Mouse (Mus musculus) monocyte, adult 2 months (primary cell): ENCODE data around the gene Dop1a.
"Not testable (repeated sequence)": the region's sequence is repeated elsewhere in the genome, so short reads cannot be mapped to it uniquely, and the experiment has no call there.

Experiments
- DNase-seq, 2 experiments: peaks; one replicate each; pipeline ENCODE4 v3.0.0; 2022; ENCODE audit warnings: low spot score in 2 of 2, low read depth in 1 of 2

The Dop1a gene

DNA sequence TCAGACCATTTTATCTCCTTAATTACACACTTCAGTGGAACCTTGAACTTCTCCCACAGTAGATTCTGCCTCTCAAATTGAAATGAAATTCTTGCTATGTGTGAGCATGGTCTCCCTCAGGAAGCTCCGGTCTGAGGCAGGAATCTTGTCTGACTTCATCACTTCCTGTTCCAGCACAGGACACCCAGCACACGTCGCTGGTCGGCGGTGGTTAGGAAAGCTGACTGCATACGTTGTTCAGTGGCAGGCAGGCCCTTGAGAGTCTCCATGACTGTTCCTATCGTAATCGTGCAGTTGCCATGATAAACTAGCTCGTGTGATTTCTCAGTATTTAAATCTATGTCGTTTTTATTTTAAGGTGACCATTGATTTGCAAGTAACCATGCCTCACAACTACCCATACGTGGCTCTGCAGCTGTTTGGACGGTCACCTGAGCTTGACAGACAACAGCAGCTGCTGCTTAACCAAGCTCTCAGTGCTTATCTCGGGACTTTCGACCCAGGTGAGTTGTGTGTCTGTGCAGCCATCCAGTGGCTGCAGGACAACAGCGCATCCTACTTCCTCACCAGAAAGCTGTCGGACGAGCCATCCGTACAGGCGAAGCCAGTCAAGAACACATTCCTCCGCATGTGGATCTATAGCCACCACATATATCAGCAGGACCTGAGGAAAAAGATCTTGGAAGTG is 106.8 kb downstream of the Dop1a start:
- no peak for DNase-seq

GRCm38 (mm10) chr9:86575178-86575577 is 108.2 kb downstream of the Dop1a start:
- DNase-seq, result no peak

- no peak for DNase-seq
These were observed 112.7 kb downstream of the Dop1a start for GRCm38 (mm10) chr9:86579657-86580056.

DNA sequence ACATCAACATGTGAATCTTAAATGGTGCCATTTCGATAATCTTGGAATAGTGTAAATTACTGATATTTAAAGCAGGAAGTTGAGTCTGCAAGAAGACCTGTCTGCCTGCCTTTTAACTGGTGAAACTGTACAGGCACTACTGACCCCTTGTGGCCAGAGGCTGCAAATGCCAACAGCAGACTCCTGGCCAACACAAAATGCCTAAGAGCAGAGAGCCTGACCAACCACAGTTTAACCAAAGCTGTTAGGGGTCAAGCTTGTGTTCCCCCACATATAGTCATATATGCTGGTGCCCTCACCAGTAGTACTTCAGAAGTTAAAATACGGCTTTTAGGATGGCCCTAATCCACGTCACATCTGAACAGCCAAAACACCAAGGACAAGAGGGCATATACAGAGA is 116.8 kb downstream of the Dop1a start:
- peak; percentile 32 to 48 for DNase-seq

- DNase-seq, result no peak
These were observed 120.3 kb downstream of the Dop1a start for GRCm38 (mm10) chr9:86587019-86587795.

DNA sequence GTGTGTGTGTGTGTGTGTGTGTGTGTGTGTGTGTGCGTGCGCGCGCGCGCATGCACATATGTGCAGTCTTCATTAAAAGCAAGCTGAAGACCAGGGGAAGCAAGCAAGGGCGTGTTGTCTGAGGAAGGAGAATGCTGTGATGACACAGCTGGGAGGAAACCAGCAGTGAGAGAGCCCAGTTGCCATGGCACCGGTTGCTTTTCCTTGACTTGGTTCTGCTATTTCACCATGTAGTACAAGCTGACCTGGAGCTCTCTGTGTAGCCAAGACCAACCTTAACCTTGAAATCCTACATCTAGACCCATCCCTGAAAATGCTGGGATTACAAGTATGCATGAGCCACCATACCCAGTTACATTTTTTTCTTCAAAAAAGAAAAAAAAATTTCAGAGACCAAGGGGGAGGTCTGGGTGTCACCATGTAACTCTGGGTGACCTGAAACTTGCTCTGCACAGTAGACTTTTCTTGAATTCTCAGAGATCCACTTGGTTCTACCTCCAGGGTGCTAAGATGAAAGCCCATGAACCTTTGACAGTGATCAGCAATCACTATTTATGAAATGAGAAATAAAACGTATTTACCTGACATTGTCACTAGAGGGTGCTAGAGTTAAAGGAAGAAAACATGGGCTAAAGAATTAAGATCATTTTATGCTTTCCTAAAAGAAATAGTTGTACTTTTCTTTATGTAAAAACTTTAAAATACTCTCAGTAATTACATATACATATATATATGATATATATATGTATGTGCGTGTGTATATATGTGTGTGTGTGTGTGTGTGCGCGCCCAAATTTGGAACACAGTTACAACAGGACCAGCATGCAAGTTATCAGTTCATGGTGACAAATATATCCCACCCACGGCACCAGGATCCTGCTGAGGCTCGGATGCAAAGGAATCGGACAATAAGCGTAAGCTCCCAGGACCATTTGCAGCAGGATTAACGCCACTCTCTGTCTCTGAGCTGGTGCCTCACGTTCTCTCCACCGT is 126.0 kb downstream of the Dop1a start:
- DNase-seq, result peak; percentile 33 to 55

DNA sequence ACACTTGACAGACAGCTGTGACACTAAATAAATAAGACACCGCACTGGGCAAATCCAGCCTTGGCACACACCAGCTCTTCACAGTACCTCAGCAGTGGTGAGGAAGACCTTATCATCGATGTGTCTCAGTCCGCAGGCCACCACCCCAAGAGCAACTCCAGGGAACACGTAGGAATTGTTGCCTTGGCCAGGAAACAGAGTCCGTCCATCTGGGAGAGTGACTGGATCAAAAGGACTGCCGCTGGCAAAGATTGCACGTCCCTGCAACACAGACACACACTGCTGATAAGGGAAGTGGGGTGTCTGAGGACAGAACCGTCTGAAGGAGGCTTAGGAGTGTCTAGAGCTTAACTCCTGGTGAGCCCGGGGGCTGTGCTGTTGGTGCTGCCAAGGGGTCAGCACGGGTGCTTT is 127.4 kb downstream of the Dop1a start:
- DNase-seq, result not testable (repeated sequence)

GRCm38 (mm10) chr9:86596983-86597382 is 130.0 kb downstream of the Dop1a start:
- not testable (repeated sequence) for DNase-seq

DNA sequence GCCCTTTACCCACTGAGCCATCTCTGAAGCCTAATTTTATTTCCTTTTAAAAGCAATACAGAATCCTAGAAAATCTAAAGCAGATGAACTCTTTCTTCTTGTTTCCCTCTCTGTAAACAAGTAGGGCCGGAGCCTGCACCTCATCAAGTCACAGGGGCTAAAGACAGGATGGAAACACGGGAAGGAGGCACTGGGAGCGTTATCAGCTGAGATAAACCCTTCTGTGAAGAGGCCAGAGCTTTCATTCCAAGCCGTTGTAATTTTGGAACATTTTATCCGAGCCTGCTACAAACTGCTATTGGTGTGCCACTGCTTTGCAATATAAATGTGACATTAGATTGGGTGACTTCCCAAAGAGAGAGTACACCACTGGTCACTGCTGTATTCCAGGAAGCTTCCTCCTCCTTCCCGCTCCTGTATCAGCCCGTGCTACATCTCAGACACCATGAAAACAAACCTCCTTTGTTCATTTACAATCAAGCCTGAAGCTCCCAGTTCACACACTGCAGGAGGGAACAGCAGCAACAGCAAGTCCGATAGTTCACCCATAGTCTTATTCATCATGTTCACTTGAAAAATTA is 132.9 kb downstream of the Dop1a start:
- DNase-seq, result no peak
